9 mouse cellular contexts compared by ENCODE assay signal in genomic region chr19:19783507-19783906, GRCm38 (mm10).
DNase-seq lines count a peak whose midpoint lies in the region; ATAC-seq and TF ChIP-seq lines count a peak whose summit lies in the region.
"Had no signal": no experiment of that assay in that cellular context is flagged by ENCODE, and none has a peak within 500 bp of the region (broad histone marks: within the 10 kb centered on the region; RNA-seq: fewer than 3 reads in every experiment).

No protein-coding gene starts in this region.

- no peak overlapping the region for H3K9ac ChIP-seq in forebrain, embryonic 15.5 days (replicated peaks)
- no peak overlapping the region for H3K9ac ChIP-seq in forebrain, postnatal 0 days

- no peak for TF ChIP-seq CTCF in forebrain, postnatal 0 days (IDR thresholded peaks at IDR 0.05; ENCODE audit: low read depth)

- no peaks in the 10 kb centered on the region for H3K9me3 ChIP-seq in forebrain, embryonic 15.5 days
- no peaks in the 10 kb centered on the region for H3K9me3 ChIP-seq in forebrain, embryonic 10.5 days
- no peaks in the 10 kb centered on the region for H3K9me3 ChIP-seq in forebrain, postnatal 0 days (ENCODE audit: low read length)

- 0 out of 2 replicates have a peak, but pooled peaks have one; percentile 26 for ATAC-seq in forebrain, embryonic 15.5 days (replicated peaks)
- ATAC-seq in forebrain, postnatal 0 days, result no peak

- H3K36me3 ChIP-seq in forebrain, embryonic 15.5 days, result no peaks in the 10 kb centered on the region
- H3K36me3 ChIP-seq in forebrain, embryonic 10.5 days (replicated peaks), result no peaks in the 10 kb centered on the region
- no peaks in the 10 kb centered on the region for H3K36me3 ChIP-seq in forebrain, postnatal 0 days (ENCODE audit: insufficient read depth)

- H3K4me2 ChIP-seq in forebrain, embryonic 15.5 days (replicated peaks), result no peak overlapping the region
- no peak overlapping the region for H3K4me2 ChIP-seq in forebrain, postnatal 0 days (ENCODE audit: low read depth)

- no peaks in the 10 kb centered on the region for H3K4me1 ChIP-seq in forebrain, embryonic 15.5 days
- H3K4me1 ChIP-seq in forebrain, embryonic 10.5 days, result no peaks in the 10 kb centered on the region
- no peaks in the 10 kb centered on the region for H3K4me1 ChIP-seq in forebrain, postnatal 0 days (ENCODE audit: insufficient read depth)

- no peaks in the 10 kb centered on the region for H3K27me3 ChIP-seq in forebrain, embryonic 15.5 days
- H3K27me3 ChIP-seq in forebrain, embryonic 10.5 days (ENCODE audit: poor library complexity, severe bottlenecking), result no peaks in the 10 kb centered on the region
- H3K27me3 ChIP-seq in forebrain, postnatal 0 days (ENCODE audit: insufficient read depth, low read length), result no peaks in the 10 kb centered on the region

- no peak overlapping the region for H3K4me3 ChIP-seq in forebrain, embryonic 15.5 days
- H3K4me3 ChIP-seq in forebrain, embryonic 10.5 days, result no peak overlapping the region
- H3K4me3 ChIP-seq in forebrain, postnatal 0 days (ENCODE audit: low read depth, low read length), result no peak overlapping the region
- H3K4me3 ChIP-seq: left cerebral cortex, adult 2 months had no signal

- no peak overlapping the region for H3K27ac ChIP-seq in forebrain, embryonic 15.5 days (replicated peaks)
- H3K27ac ChIP-seq in forebrain, embryonic 10.5 days, result no peak overlapping the region
- no peak overlapping the region for H3K27ac ChIP-seq in forebrain, postnatal 0 days (ENCODE audit: low read depth, low read length)
- H3K27ac ChIP-seq: left cerebral cortex, adult 2 months had no signal

- DNase-seq in forebrain, embryonic 10.5 days (ENCODE audit: extremely low spot score, low spot score), result no peak
- DNase-seq in forebrain, postnatal 0 days, result peak; percentile 7
- peak; percentile 46 for DNase-seq in heart, postnatal 4 days
- peak; percentile 54 for DNase-seq in lung, postnatal 36 days
- DNase-seq in right cerebral cortex, adult 18-20 months, result no peak
- DNase-seq in layer of hippocampus, adult 18-20 months (ENCODE audit: low spot score in 2 of 2), result no peak
- no peak for DNase-seq in thymus, postnatal 4 days

Comparison
In these comparisons a context has a peak if more than half of its experiments do, and no peak if none do; other contexts are left out.
1. DNase-seq: peak in forebrain, postnatal 0 days (single experiment), heart, postnatal 4 days (single experiment) and lung, postnatal 36 days (single experiment); none in forebrain, embryonic 10.5 days (single experiment), right cerebral cortex, adult 18-20 months (single experiment), layer of hippocampus, adult 18-20 months (0 of 2) and thymus, postnatal 4 days (single experiment).